Mouse (Mus musculus) hindbrain, embryonic 10.5 days (tissue): Measurements from ENCODE around the gene Ccdc6. TPM values are rescaled to one million over a fixed set of nuclear protein-coding genes. Genes with fewer than 3 reads are reported as not detected.

ENCODE experiments used
- DNase-seq: peaks from one replicate; pipeline ENCODE4 v3.0.0-alpha.2; 2017; ENCODE audit warnings: low spot score
- H3K27ac ChIP-seq: fragments of 300-500 bp; sonication (generic); 2 replicates; pipeline ENCODE4 v1.5.1; 2016; ENCODE audit warnings: mild to moderate bottlenecking, moderate library complexity
- H3K27me3 ChIP-seq: fragments of 300-500 bp; sonication (generic); 2 replicates; pipeline ENCODE4 v1.6.1; 2016; ENCODE audit warnings: mild to moderate bottlenecking; ENCODE audit not compliant: poor library complexity, insufficient read depth, severe bottlenecking
- H3K36me3 ChIP-seq: fragments of 300-500 bp; sonication (generic); 2 replicates; pipeline ENCODE4 v1.6.1; 2016; ENCODE audit warnings: mild to moderate bottlenecking, moderate library complexity
- H3K4me1 ChIP-seq: fragments of 300-500 bp; sonication (generic); replicated peaks from 2 replicates; pipeline ENCODE4 v1.6.1; 2016; ENCODE audit warnings: mild to moderate bottlenecking
- H3K4me3 ChIP-seq: fragments of 300-500 bp; sonication (generic); 2 replicates; pipeline ENCODE4 v1.5.1; 2016; ENCODE audit warnings: mild to moderate bottlenecking, moderate library complexity
- H3K9me3 ChIP-seq: fragments of 300-500 bp; sonication (generic); 2 replicates; pipeline ENCODE4 v1.6.1; 2016; ENCODE audit warnings: mild to moderate bottlenecking, moderate library complexity
- WGBS: fragments of 180-500 bp; shearing (Covaris S2); methylation state at CpG from one replicate; pipeline ENCODE4 v1.1.7; 2016; 5-methylcytosine and 5-hydroxymethylcytosine counted together
- polyA plus RNA-seq: library from polyadenylated mRNA; unstranded; fragments of >200 nt; fragmentation: Nextera tagmentation; extraction: Ambion mirVana; gene quantifications from 2 replicates; pipeline ENCODE4 v1.2.1, GENCODE M21; 2016

Ccdc6 gene
- polyA plus RNA-seq, 1 experiment from 2014 or later: 14.2 TPM

GRCm38 (mm10) chr10:70120671-70121405 is 23.9 kb downstream of the Ccdc6 start:
- Histone ChIP-seq H3K4me1 (peaks cover 53% of the 10 kb centered on the region), H3K36me3 (no peaks in the 10 kb centered on the region), H3K9me3 (0 out of 2 replicates have a peak, but pooled peaks cover 3% of the 10 kb centered on the region), H3K27me3 (no peaks in the 10 kb centered on the region), H3K4me3 (no peak overlapping the region), H3K27ac (peak overlapping the region; percentile 84)
- DNase-seq: peak; percentile 18
- WGBS: 67% methylated on average over 17 of the region's 17 CpGs

GRCm38 (mm10) chr10:70121406-70121695 is 24.4 kb downstream of the Ccdc6 start:
- H3K4me3 ChIP-seq: no peak overlapping the region
- WGBS: 92% methylated on average over 8 of the region's 8 CpGs
- peaks cover 53% of the 10 kb centered on the region for H3K4me1 ChIP-seq
- 0 out of 2 replicates have a peak, but pooled peaks cover under 1% of the 10 kb centered on the region for H3K9me3 ChIP-seq
- H3K27ac ChIP-seq: peak overlapping the region; percentile 84
- no peaks in the 10 kb centered on the region for H3K36me3 ChIP-seq
- H3K27me3 ChIP-seq: no peaks in the 10 kb centered on the region
- DNase-seq: no peak

- over 99% methylated on average over 2 of the region's 2 CpGs for WGBS
- DNase-seq: no peak
- Histone ChIP-seq H3K4me3 (no peak overlapping the region), H3K27ac (no peak overlapping the region), H3K27me3 (no peaks in the 10 kb centered on the region), H3K9me3 (no peaks in the 10 kb centered on the region), H3K36me3 (no peaks in the 10 kb centered on the region), H3K4me1 (peaks cover 60% of the 10 kb centered on the region)
These were observed 26.5 kb downstream of the Ccdc6 start for GRCm38 (mm10) chr10:70123454-70123853.

GRCm38 (mm10) chr10:70125491-70125890 is 28.6 kb downstream of the Ccdc6 start:
- Histone ChIP-seq H3K27ac (no peak overlapping the region), H3K9me3 (no peaks in the 10 kb centered on the region), H3K36me3 (no peaks in the 10 kb centered on the region), H3K4me3 (no peak overlapping the region), H3K27me3 (no peaks in the 10 kb centered on the region), H3K4me1 (peaks cover 41% of the 10 kb centered on the region)
- WGBS: 80% methylated on average over 7 of the region's 7 CpGs
- no peak for DNase-seq

GRCm38 (mm10) chr10:70127273-70127672 is 30.4 kb downstream of the Ccdc6 start:
- 79% methylated on average over 8 of the region's 8 CpGs for WGBS
- H3K27ac ChIP-seq: no peak overlapping the region
- H3K36me3 ChIP-seq: no peaks in the 10 kb centered on the region
- peaks cover 24% of the 10 kb centered on the region for H3K4me1 ChIP-seq
- H3K4me3 ChIP-seq: no peak overlapping the region
- no peak for DNase-seq
- no peaks in the 10 kb centered on the region for H3K9me3 ChIP-seq
- no peaks in the 10 kb centered on the region for H3K27me3 ChIP-seq

- whole genome bisulfite sequencing: 94% methylated on average over 8 of the region's 8 CpGs
- no peaks in the 10 kb centered on the region for H3K27me3 ChIP-seq
- no peak for DNase-seq
- no peak overlapping the region for H3K27ac ChIP-seq
- no peaks in the 10 kb centered on the region for H3K9me3 ChIP-seq
- H3K4me3 ChIP-seq: no peak overlapping the region
- peaks cover 24% of the 10 kb centered on the region for H3K4me1 ChIP-seq
- 0 out of 2 replicates have a peak, but pooled peaks cover 3% of the 10 kb centered on the region for H3K36me3 ChIP-seq
These were observed 31.5 kb downstream of the Ccdc6 start for GRCm38 (mm10) chr10:70128408-70128807.

- peaks cover 7% of the 10 kb centered on the region for H3K4me1 ChIP-seq
- H3K4me3 ChIP-seq: no peak overlapping the region
- H3K27ac ChIP-seq: no peak overlapping the region
- H3K9me3 ChIP-seq: no peaks in the 10 kb centered on the region
- 89% methylated on average over 5 of the region's 5 CpGs for WGBS
- H3K36me3 ChIP-seq: peaks cover 10% of the 10 kb centered on the region
- no peak for DNase-seq
- H3K27me3 ChIP-seq: no peaks in the 10 kb centered on the region
These were observed 35.2 kb downstream of the Ccdc6 start for GRCm38 (mm10) chr10:70132087-70132560.

- H3K4me1 ChIP-seq: peaks cover 1% of the 10 kb centered on the region; the same call in 1 of the 2 replicates
- H3K27ac ChIP-seq: no peak overlapping the region
- peaks cover 10% of the 10 kb centered on the region for H3K36me3 ChIP-seq
- H3K4me3 ChIP-seq: no peak overlapping the region
- WGBS: 90% methylated on average over 6 of the region's 6 CpGs
- DNase-seq: no peak
- H3K9me3 ChIP-seq: no peaks in the 10 kb centered on the region
- H3K27me3 ChIP-seq: no peaks in the 10 kb centered on the region
These were observed 35.8 kb downstream of the Ccdc6 start for GRCm38 (mm10) chr10:70132714-70133113.

GRCm38 (mm10) chr10:70133188-70133587 is 36.3 kb downstream of the Ccdc6 start:
- no peak for DNase-seq
- 81% methylated on average over 6 of the region's 6 CpGs for WGBS

GRCm38 (mm10) chr10:70135680-70136079 is 38.8 kb downstream of the Ccdc6 start:
- Histone ChIP-seq H3K27me3 (no peaks in the 10 kb centered on the region), H3K4me1 (peaks cover 27% of the 10 kb centered on the region), H3K36me3 (peaks cover 13% of the 10 kb centered on the region), H3K27ac (no peak overlapping the region), H3K4me3 (no peak overlapping the region), H3K9me3 (no peaks in the 10 kb centered on the region)
- 80% methylated on average over 5 of the region's 5 CpGs for WGBS
- no peak for DNase-seq

More at GRCm38 (mm10) chr10:70133188-70133587, 36.3 kb downstream of the Ccdc6 start:
- Histone ChIP-seq H3K27ac (no peak overlapping the region), H3K4me3 (no peak overlapping the region), H3K27me3 (no peaks in the 10 kb centered on the region), H3K36me3 (peaks cover 10% of the 10 kb centered on the region), H3K4me1 (peaks cover 3% of the 10 kb centered on the region), H3K9me3 (no peaks in the 10 kb centered on the region)

GRCm38 (mm10) chr10:70137652-70138051 is 40.7 kb downstream of the Ccdc6 start:
- Histone ChIP-seq H3K27ac (no peak overlapping the region), H3K4me1 (peaks cover 27% of the 10 kb centered on the region), H3K4me3 (no peak overlapping the region), H3K9me3 (no peaks in the 10 kb centered on the region), H3K36me3 (peaks cover 18% of the 10 kb centered on the region), H3K27me3 (no peaks in the 10 kb centered on the region)
- DNase-seq: no peak
- 90% methylated on average over 7 of the region's 7 CpGs for WGBS

GRCm38 (mm10) chr10:70138150-70138549 is 41.2 kb downstream of the Ccdc6 start:
- Histone ChIP-seq H3K27ac (peak overlapping the region; percentile 85; the same call in 1 of the 2 replicates), H3K4me3 (no peak overlapping the region), H3K4me1 (peaks cover 27% of the 10 kb centered on the region), H3K27me3 (no peaks in the 10 kb centered on the region), H3K9me3 (no peaks in the 10 kb centered on the region), H3K36me3 (peaks cover 20% of the 10 kb centered on the region)
- 69% methylated on average over 8 of the region's 8 CpGs for WGBS
- no peak for DNase-seq

- Histone ChIP-seq H3K9me3 (no peaks in the 10 kb centered on the region), H3K4me1 (peaks cover 27% of the 10 kb centered on the region), H3K27ac (peak overlapping the region; percentile 85), H3K27me3 (no peaks in the 10 kb centered on the region), H3K4me3 (no peak overlapping the region), H3K36me3 (peaks cover 32% of the 10 kb centered on the region)
- DNase-seq: peak; percentile 50
- WGBS: 43% methylated on average over 6 of the region's 6 CpGs
These were observed 42.4 kb downstream of the Ccdc6 start for GRCm38 (mm10) chr10:70139368-70139767.
